Mouse (Mus musculus) stomach, embryonic 15.5 days (tissue): ENCODE results near the gene 2410004P03Rik. TPM values are rescaled to one million over a fixed set of nuclear protein-coding genes. Genes with fewer than 3 reads are reported as not detected.
"Not testable (repeated sequence)": the region's sequence is repeated elsewhere in the genome, so short reads cannot be mapped to it uniquely, and the experiment has no call there.

Experiments used
- ATAC-seq: fragments of 200-750 bp; cut with Nextera tagmentation; 2 replicates; pipeline ENCODE4 v1.8.0; 2017; ENCODE audit warnings: low read depth, moderate number of reproducible peaks, moderate TSS enrichment; ENCODE audit not compliant: insufficient read depth, low FRiP score
- H3K27ac ChIP-seq: fragments of 300-500 bp; sonication (generic); 2 replicates; pipeline ENCODE4 v1.5.1; 2015; ENCODE audit warnings: mild to moderate bottlenecking, inconsistent platforms
- H3K27me3 ChIP-seq: fragments of 300-500 bp; sonication (generic); replicated peaks from 2 replicates; pipeline ENCODE4 v1.6.1; 2015; ENCODE audit warnings: inconsistent platforms
- H3K36me3 ChIP-seq: fragments of 300-500 bp; sonication (generic); 2 replicates; pipeline ENCODE4 v1.6.1; 2015; ENCODE audit warnings: inconsistent platforms
- H3K4me1 ChIP-seq: fragments of 300-500 bp; sonication (generic); 2 replicates; pipeline ENCODE4 v1.6.1; 2015; ENCODE audit warnings: inconsistent platforms
- H3K4me2 ChIP-seq: fragments of 300-500 bp; sonication (generic); 2 replicates; pipeline ENCODE4 v1.6.1; 2015; ENCODE audit warnings: mild to moderate bottlenecking, inconsistent platforms
- H3K4me3 ChIP-seq: fragments of 300-500 bp; sonication (generic); replicated peaks from 2 replicates; pipeline ENCODE4 v1.5.1; 2015; ENCODE audit warnings: inconsistent platforms
- H3K9ac ChIP-seq: fragments of 300-500 bp; sonication (generic); 2 replicates; pipeline ENCODE4 v1.6.1; 2015; ENCODE audit warnings: inconsistent platforms
- H3K9me3 ChIP-seq: fragments of 300-500 bp; sonication (generic); 2 replicates; pipeline ENCODE4 v1.6.1; 2016; ENCODE audit warnings: inconsistent platforms
- WGBS: fragments of 180-500 bp; shearing (Covaris S2); methylation state at CpG from one replicate; pipeline ENCODE4 v1.1.7; 2015; 5-methylcytosine and 5-hydroxymethylcytosine counted together
- polyA plus RNA-seq: library from polyadenylated mRNA; unstranded; fragments of >200 nt; fragmentation: Nextera tagmentation; extraction: Ambion mirVana; gene quantifications from 2 replicates; pipeline ENCODE4 v1.2.1, GENCODE M21; 2015

Gene 2410004P03Rik
- polyA plus RNA-seq, 1 experiment from 2014 or later, result 0.27 TPM

- no peaks in the 10 kb centered on the region for H3K4me1 ChIP-seq
- no peaks in the 10 kb centered on the region for H3K9me3 ChIP-seq
- H3K36me3 ChIP-seq, result no peaks in the 10 kb centered on the region
- no peak for ATAC-seq
- no peak overlapping the region for H3K4me3 ChIP-seq
- WGBS, result 60% methylated on average over 2 of the region's 2 CpGs
- H3K27me3 ChIP-seq, result no peaks in the 10 kb centered on the region
- no peak overlapping the region for H3K27ac ChIP-seq
- H3K4me2 ChIP-seq, result no peak overlapping the region
- H3K9ac ChIP-seq, result no peak overlapping the region
Observed at GRCm38 (mm10) chr12:17039415-17039814, 27.9 kb upstream of the 2410004P03Rik start.

GRCm38 (mm10) chr12:17038246-17038645 is 26.7 kb upstream of the 2410004P03Rik start:
- Histone ChIP-seq H3K9ac (no peak overlapping the region), H3K27me3 (no peaks in the 10 kb centered on the region), H3K27ac (no peak overlapping the region), H3K4me3 (no peak overlapping the region), H3K36me3 (no peaks in the 10 kb centered on the region), H3K4me1 (no peaks in the 10 kb centered on the region), H3K9me3 (no peaks in the 10 kb centered on the region), H3K4me2 (no peak overlapping the region)
- ATAC-seq, result no peak
- WGBS, result 61% methylated on average over 6 of the region's 6 CpGs

GRCm38 (mm10) chr12:17037053-17037610 is 25.6 kb upstream of the 2410004P03Rik start:
- Histone ChIP-seq H3K27ac (no peak overlapping the region), H3K9ac (no peak overlapping the region), H3K36me3 (no peaks in the 10 kb centered on the region), H3K4me2 (peak overlapping the region; percentile 8; the same call in 1 of the 2 replicates), H3K27me3 (no peaks in the 10 kb centered on the region), H3K4me3 (no peak overlapping the region), H3K9me3 (no peaks in the 10 kb centered on the region), H3K4me1 (no peaks in the 10 kb centered on the region)
- no peak for ATAC-seq
- 64% methylated on average over 14 of the region's 14 CpGs for WGBS

- H3K4me1 ChIP-seq, result no peaks in the 10 kb centered on the region
- no peak overlapping the region for H3K4me2 ChIP-seq
- no peaks in the 10 kb centered on the region for H3K27me3 ChIP-seq
- no peak overlapping the region for H3K27ac ChIP-seq
- no peak for ATAC-seq
- WGBS, result 63% methylated on average over 9 of the region's 9 CpGs
- H3K36me3 ChIP-seq, result no peaks in the 10 kb centered on the region
- no peak overlapping the region for H3K9ac ChIP-seq
- no peak overlapping the region for H3K4me3 ChIP-seq
- no peaks in the 10 kb centered on the region for H3K9me3 ChIP-seq
Observed at GRCm38 (mm10) chr12:17036532-17036931, 25.0 kb upstream of the 2410004P03Rik start.

GRCm38 (mm10) chr12:17035128-17035527 is 23.6 kb upstream of the 2410004P03Rik start:
- Histone ChIP-seq H3K4me1 (no peaks in the 10 kb centered on the region), H3K9me3 (no peaks in the 10 kb centered on the region), H3K36me3 (no peaks in the 10 kb centered on the region), H3K27ac (no peak overlapping the region), H3K27me3 (no peaks in the 10 kb centered on the region), H3K9ac (no peak overlapping the region), H3K4me2 (no peak overlapping the region), H3K4me3 (no peak overlapping the region)
- ATAC-seq, result no peak
- WGBS, result 65% methylated on average over 2 of the region's 2 CpGs

GRCm38 (mm10) chr12:17034671-17035070 is 23.1 kb upstream of the 2410004P03Rik start:
- Histone ChIP-seq H3K4me3 (no peak overlapping the region), H3K9ac (no peak overlapping the region), H3K27me3 (no peaks in the 10 kb centered on the region), H3K27ac (no peak overlapping the region), H3K9me3 (no peaks in the 10 kb centered on the region), H3K4me2 (no peak overlapping the region), H3K36me3 (no peaks in the 10 kb centered on the region), H3K4me1 (no peaks in the 10 kb centered on the region)
- no peak for ATAC-seq
- WGBS, result 82% methylated on average over 5 of the region's 5 CpGs

GRCm38 (mm10) chr12:17033464-17033841 is 21.9 kb upstream of the 2410004P03Rik start:
- WGBS, result 64% methylated on average over 9 of the region's 9 CpGs
- no peak overlapping the region for H3K9ac ChIP-seq
- no peak for ATAC-seq
- H3K9me3 ChIP-seq, result no peaks in the 10 kb centered on the region
- no peaks in the 10 kb centered on the region for H3K4me1 ChIP-seq
- no peak overlapping the region for H3K27ac ChIP-seq
- no peaks in the 10 kb centered on the region for H3K36me3 ChIP-seq
- no peak overlapping the region for H3K4me2 ChIP-seq
- H3K4me3 ChIP-seq, result no peak overlapping the region
- no peaks in the 10 kb centered on the region for H3K27me3 ChIP-seq

GRCm38 (mm10) chr12:17032694-17033463 is 21.4 kb upstream of the 2410004P03Rik start:
- no peaks in the 10 kb centered on the region for H3K36me3 ChIP-seq

GRCm38 (mm10) chr12:17024554-17025110 is 13.1 kb upstream of the 2410004P03Rik start:
- H3K9ac ChIP-seq, result no peak overlapping the region
- H3K27me3 ChIP-seq, result no peaks in the 10 kb centered on the region
- H3K4me3 ChIP-seq, result no peak overlapping the region
- 88% methylated on average over 6 of the region's 6 CpGs for WGBS
- H3K9me3 ChIP-seq, result no peaks in the 10 kb centered on the region
- no peak overlapping the region for H3K27ac ChIP-seq
- no peak overlapping the region for H3K4me2 ChIP-seq
- no peak for ATAC-seq
- no peaks in the 10 kb centered on the region for H3K36me3 ChIP-seq
- no peaks in the 10 kb centered on the region for H3K4me1 ChIP-seq

More at GRCm38 (mm10) chr12:17032694-17033463, 21.4 kb upstream of the 2410004P03Rik start:
- Histone ChIP-seq H3K27ac (no peak overlapping the region), H3K9me3 (no peaks in the 10 kb centered on the region), H3K4me1 (no peaks in the 10 kb centered on the region), H3K27me3 (no peaks in the 10 kb centered on the region), H3K9ac (no peak overlapping the region), H3K4me3 (no peak overlapping the region), H3K4me2 (no peak overlapping the region)
- no peak for ATAC-seq
- WGBS, result 39% methylated on average over 13 of the region's 13 CpGs

GRCm38 (mm10) chr12:17022145-17022544 is 10.6 kb upstream of the 2410004P03Rik start:
- 86% methylated on average over 4 of the region's 4 CpGs for whole genome bisulfite sequencing
- no peaks in the 10 kb centered on the region for H3K4me1 ChIP-seq
- no peak for ATAC-seq
- H3K9me3 ChIP-seq, result no peaks in the 10 kb centered on the region
- no peak overlapping the region for H3K27ac ChIP-seq
- no peak overlapping the region for H3K4me2 ChIP-seq
- H3K4me3 ChIP-seq, result no peak overlapping the region
- no peaks in the 10 kb centered on the region for H3K36me3 ChIP-seq
- H3K27me3 ChIP-seq, result no peaks in the 10 kb centered on the region
- H3K9ac ChIP-seq, result no peak overlapping the region

- not testable (repeated sequence) for H3K9ac ChIP-seq, H3K27ac ChIP-seq, H3K9me3 ChIP-seq, H3K36me3 ChIP-seq, H3K4me1 ChIP-seq, H3K4me3 ChIP-seq, H3K4me2 ChIP-seq, H3K27me3 ChIP-seq, ATAC-seq
- WGBS, result 76% methylated on average over 4 of the region's 4 CpGs
Observed at GRCm38 (mm10) chr12:17021125-17021524, 9.6 kb upstream of the 2410004P03Rik start.

GRCm38 (mm10) chr12:17018468-17018867 is 6.9 kb upstream of the 2410004P03Rik start:
- Histone ChIP-seq H3K4me3 (no peak overlapping the region), H3K36me3 (no peaks in the 10 kb centered on the region), H3K27ac (no peak overlapping the region), H3K27me3 (no peaks in the 10 kb centered on the region), H3K4me2 (no peak overlapping the region), H3K4me1 (no peaks in the 10 kb centered on the region), H3K9ac (no peak overlapping the region), H3K9me3 (no peaks in the 10 kb centered on the region)
- no peak for ATAC-seq
- 31% methylated on average over 4 of the region's 4 CpGs for WGBS
